Mouse (Mus musculus): Measurements from ENCODE around the gene Fto.

- TF ChIP-seq CTCF (IDR thresholded peaks at IDR 0.05; ENCODE audit: low read depth, low read length), result no peak
- TF ChIP-seq TAL1 (conservative IDR thresholded peaks at IDR 0.05; ENCODE audit: low read depth, low read length), result no peak
- TF ChIP-seq POLR2AphosphoS5 (IDR thresholded peaks at IDR 0.05; ENCODE audit: insufficient replicate concordance, low read depth, low read length), result no peak
- TF ChIP-seq GATA1 (IDR thresholded peaks at IDR 0.05; ENCODE audit: borderline replicate concordance, low read length), result no peak
- no peak for TF ChIP-seq GATA2 (IDR thresholded peaks at IDR 0.05; ENCODE audit: borderline replicate concordance, low read depth, low read length)
Measured at GRCm38 (mm10) chr8:91323511-91323910, 10.2 kb downstream of the Fto start.

Measured in G1E (cell line).